Mouse (Mus musculus): ENCODE measurements at regions not wholly inside any gene's neighbourhood (a gene's known extent, or its start where the extent isn't known, plus 50 kb on each side); places are given as distances from the start of the nearest gene placed in this dataset.

DNA sequence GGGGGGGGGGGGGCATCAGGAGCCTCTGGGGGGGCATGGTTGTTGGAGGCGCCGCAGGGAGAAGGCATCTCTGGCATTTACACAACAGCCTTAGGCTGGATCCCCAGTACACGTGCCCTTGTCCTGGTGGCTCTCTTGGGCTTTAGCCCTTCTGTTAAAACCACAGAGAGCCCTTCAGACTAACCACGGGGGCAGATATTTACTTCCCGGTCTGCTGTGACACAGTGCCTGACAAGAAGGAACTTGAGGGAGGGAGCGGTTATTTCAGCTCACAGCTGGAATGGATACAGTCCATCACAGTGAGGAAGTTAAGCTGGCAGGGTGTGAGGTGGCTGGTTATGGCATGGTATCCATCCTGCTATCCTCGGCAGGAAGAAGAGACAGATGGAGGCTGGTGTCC lies 71.0 kb upstream of the Gm11733 start:
- intact Hi-C loops (cut with DNase I; ENCODE audit: low total_unique reads): no loop called here
- no peak for DNase-seq

- DNase-seq: no peak
- intact Hi-C loops (cut with DNase I; ENCODE audit: low total_unique reads): no loop called here
Measured at GRCm38 (mm10) chr11:117413942-117414705, 70.0 kb upstream of the Gm11733 start.

DNA sequence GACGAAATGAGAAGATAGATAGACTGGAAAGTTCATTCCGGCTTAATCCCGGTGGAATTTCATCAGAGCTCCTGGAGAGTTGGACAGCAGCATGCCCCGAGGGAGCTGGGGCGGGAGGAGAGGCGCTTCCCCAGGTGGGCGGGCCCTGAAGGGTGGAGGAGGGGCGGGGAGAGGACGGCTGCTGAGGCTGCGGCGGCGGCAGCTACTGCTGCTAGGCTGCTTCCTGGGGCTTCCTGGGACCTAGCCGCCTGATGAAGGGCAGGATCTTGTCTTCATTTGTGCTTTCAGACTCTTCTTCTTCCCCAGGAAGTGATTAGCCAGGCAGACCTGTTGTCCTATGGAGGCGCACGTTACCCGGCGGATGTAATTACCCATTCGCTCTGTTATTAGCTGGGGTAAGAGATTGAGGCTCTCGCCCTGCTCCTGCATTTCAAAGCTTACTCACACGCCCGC lies 69.3 kb upstream of the Gm11733 start:
- DNase-seq: peak; percentile 80
- intact Hi-C loops (cut with DNase I; ENCODE audit: low total_unique reads): no loop called here

GRCm38 (mm10) chr11:117415466-117415865 lies 68.7 kb upstream of the Gm11733 start:
- intact Hi-C loops (cut with DNase I; ENCODE audit: low total_unique reads): no loop called here
- DNase-seq: no peak

GRCm38 (mm10) chr11:117415955-117416354 lies 68.2 kb upstream of the Gm11733 start:
- intact Hi-C loops (cut with DNase I; ENCODE audit: low total_unique reads): no loop called here
- DNase-seq: peak; percentile 32

DNA sequence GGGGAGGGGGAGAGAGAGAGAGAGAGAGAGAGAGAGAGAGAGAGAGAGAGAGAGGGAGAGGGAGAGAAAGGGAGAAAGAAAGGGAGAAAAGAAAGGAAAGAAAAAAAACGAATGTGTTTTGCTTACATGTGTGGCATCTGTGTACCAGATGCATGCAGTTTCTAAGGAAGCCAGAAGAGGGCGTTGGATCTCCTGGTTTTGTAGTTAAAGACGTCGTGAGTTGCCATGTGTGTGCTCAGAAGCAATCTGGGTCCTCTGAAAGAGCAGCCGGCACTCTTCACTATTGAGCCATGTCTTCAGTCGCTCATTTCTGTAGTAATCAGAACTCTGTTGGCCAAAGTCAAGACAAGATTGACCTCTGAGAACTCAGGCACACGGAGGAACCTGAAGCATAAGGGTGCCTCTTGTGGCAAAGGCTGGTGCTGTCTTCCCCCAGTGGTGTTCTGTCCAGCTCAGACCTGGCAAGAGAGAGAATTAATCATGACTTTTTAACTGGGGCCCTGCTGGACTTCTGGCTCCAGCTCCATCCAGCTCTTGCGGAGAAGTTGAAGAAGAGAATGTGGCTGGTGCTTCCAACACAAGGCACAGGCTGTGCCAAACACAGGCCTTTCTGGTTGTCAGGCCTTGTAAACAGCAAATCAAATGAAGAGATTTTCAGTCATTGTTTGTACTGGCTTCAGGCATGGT lies 67.0 kb upstream of the Gm11733 start:
- intact Hi-C loops (cut with DNase I; ENCODE audit: low total_unique reads): no loop called here
- no peak for DNase-seq

DNA sequence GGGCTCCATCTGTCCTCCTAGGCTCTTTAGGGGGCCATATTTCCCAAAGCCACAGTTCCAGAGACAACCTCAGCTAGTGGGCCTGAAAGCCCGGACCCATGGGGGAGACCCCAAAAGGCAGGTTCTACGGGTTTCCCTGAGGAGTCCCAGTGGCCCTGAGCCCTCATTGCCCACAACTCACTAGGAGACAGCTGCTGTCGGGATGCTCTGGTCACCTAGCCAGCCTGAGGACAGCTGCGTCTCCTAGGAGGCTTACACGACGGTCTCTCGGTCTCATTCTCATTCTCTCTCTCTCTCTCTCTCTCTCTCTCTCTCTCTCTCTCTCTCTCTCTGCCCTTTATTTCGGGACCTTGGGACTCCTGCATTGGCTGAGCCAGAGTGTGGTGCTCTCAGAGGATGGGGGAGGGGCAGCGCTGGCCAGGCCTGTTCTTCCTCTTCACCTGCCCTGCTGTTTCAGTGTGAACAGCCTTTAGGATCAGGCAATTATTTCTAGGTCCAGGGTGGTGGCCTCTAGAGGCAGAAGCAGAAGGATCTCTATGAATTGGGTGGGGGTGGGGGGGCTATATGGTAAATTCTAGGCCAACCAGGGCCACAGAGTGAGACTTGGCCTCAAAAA lies 66.1 kb upstream of the Gm11733 start:
- intact Hi-C loops (cut with DNase I; ENCODE audit: low total_unique reads): no loop called here

DNA sequence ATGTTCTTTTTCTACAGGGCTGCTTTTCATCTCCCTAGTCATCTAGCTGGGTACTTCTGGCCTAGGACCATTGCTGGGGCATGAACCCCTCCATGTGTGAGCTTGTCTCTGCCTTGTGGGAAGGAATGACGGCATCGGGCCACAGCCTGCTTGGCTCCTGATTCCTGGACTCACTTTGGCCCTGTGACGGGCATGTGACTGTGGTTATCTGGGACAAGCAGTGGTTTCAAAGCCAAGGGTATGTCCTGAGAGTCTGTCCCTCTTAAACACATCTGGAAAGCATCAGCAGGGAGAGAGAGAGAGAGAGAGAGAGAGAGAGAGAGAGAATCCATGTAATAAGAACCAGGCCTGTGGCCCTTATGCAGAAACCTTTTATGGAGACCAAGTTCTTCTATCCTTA lies 65.2 kb upstream of the Gm11733 start:
- DNase-seq: peak; percentile 38
- intact Hi-C loops (cut with DNase I; ENCODE audit: low total_unique reads): no loop called here

More for the DNA sequence above, 66.1 kb upstream of the Gm11733 start:
- DNase-seq: no peak

DNA sequence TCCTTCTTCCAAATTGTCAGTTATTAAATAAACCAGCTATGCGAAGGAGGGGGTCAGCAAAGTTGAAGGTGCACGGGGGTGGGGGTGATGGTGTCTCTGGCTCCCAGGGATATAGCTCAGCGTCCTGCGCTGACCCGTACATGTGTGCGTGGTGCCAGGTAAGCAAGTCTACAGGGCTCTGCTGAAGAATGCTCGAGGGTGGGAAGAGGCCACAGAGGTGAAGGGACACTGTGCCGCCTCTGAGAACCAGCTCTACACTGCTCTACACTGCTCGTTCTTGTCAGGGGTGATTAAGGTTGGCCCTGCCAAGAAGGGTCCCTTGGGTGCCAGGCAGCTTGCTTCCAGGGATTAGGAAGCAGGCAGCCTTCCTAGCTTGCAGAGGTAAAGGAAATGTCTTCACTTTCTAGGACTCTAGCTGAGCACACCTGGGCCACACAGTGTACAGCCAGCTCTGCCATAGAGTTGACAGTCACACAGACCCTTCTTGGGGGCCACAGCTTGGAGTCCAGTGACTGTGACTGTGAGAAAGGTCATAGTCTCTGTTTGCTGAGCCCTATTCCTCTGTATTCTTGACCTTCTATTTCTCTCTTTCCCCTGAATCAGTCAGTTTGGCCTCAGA lies 64.7 kb upstream of the Gm11733 start:
- no peak for DNase-seq
- intact Hi-C loops (cut with DNase I; ENCODE audit: low total_unique reads): no loop called here

GRCm38 (mm10) chr11:117422713-117423112 lies 61.5 kb upstream of the Gm11733 start:
- intact Hi-C loops (cut with DNase I; ENCODE audit: low total_unique reads): no loop called here
- no peak for DNase-seq

DNA sequence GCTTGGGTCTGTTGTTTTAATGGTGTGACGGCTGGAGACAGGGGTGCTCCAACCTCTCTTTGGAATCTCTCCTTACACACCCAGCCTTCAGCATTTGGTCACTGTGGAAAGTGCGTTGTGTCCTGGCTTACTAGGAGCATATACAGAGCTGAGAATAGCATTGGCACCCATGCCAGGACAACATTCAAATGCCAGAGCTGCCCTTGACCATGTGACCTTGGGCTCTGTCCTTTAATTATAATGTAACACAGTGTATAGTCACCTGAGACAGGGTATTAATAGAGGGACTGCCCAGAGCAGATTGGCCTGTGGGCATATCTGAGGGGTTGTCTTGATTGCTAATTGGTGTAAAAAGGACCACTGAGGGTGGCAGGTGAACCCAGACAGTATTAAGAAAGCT lies 60.7 kb upstream of the Gm11733 start:
- intact Hi-C loops (cut with DNase I; ENCODE audit: low total_unique reads): no loop called here
- DNase-seq: no peak

DNA sequence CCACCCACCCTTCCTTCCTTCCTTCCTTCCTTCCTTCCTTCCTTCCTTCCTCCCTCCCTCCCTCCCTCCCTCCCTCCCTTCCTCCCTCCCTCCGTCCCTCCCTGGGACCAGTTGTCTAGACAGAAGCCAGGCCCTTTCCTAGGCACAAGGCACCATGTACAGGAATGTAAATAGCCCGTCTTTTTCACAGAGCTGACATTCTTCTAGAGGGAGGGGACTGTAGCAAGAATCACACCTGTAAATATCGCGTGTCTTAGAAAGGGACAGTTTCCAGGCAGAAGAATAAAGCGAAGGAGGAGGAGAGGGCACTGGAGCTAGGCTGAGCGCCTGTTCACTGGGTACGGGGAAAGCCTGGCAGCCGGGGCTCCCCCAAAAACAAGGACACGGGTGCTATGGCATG lies 58.7 kb upstream of the Gm11733 start:
- intact Hi-C loops (cut with DNase I; ENCODE audit: low total_unique reads): no loop called here
- DNase-seq: no peak

- intact Hi-C loops (cut with DNase I; ENCODE audit: low total_unique reads): no loop called here
- no peak for DNase-seq
Measured at GRCm38 (mm10) chr11:117425927-117426326, 58.2 kb upstream of the Gm11733 start.

- no peak for DNase-seq
- intact Hi-C loops (cut with DNase I; ENCODE audit: low total_unique reads): no loop called here
Measured at GRCm38 (mm10) chr11:117426651-117427050, 57.5 kb upstream of the Gm11733 start.

DNA sequence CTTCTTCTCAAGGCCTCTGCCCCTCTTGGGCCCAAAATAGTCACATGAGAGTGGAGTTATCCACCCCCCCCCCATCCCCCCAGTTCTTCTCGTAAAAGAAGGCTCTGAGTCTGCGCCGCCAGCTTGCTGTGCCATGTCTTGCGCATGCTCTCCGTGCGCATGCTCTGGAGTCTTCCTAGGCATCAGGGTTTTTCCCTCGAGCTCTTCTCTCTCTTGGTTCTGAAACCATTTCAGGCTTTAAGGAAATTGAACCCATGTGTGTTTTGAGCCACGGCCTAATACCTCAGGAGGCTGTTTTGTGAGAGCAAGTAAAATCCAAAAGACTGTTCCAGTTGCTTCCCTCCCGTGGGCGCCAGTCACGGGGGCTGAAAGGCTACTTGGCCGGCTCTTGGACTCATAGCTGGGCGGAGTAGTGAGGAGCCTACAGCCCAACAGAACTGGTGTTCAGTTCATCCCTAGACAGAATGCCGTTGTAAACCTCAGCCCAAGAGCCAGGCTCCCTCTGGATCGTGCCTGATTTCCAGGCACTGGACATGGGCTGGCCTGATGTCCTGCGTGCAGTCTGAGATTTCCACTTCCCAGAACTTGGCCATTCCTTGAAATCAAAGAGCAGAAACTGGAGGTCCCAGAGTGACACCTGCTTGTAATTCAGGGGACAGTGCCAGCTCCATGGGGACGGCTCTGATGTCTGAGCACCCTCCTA lies 56.2 kb upstream of the Gm11733 start:
- peak; percentile 47 for DNase-seq
- intact Hi-C loops (cut with DNase I; ENCODE audit: low total_unique reads): no loop called here

- DNase-seq: peak; percentile 34
- intact Hi-C loops (cut with DNase I; ENCODE audit: low total_unique reads): no loop called here
Measured at GRCm38 (mm10) chr11:117429326-117429752, 54.8 kb upstream of the Gm11733 start.

- no peak for DNase-seq
- intact Hi-C loops (cut with DNase I; ENCODE audit: low total_unique reads): no loop called here
Measured at GRCm38 (mm10) chr11:117429894-117430293, 54.3 kb upstream of the Gm11733 start.

- DNase-seq: no peak
- intact Hi-C loops (cut with DNase I; ENCODE audit: low total_unique reads): no loop called here
Measured at GRCm38 (mm10) chr11:117434056-117434455, 50.1 kb upstream of the Gm11733 start.

All from gastrocnemius, postnatal 14 days (tissue).